Mouse (Mus musculus) lung, embryonic 16.5 days (tissue): ENCODE results near the gene Kpna4. TPM values are rescaled to one million over a fixed set of nuclear protein-coding genes. Genes with fewer than 3 reads are reported as not detected.
A peak's percentile ranks its signal among the peaks of the same experiment; 100 is the strongest.

Experiments used
- ATAC-seq: fragments of 200-750 bp; cut with Nextera tagmentation; 2 replicates; pipeline ENCODE4 v1.8.0; 2017; ENCODE audit warnings: low read depth, mild to moderate bottlenecking, moderate library complexity
- H3K27ac ChIP-seq: fragments of 300-500 bp; sonication (generic); 2 replicates; pipeline ENCODE4 v1.5.1; 2014; ENCODE audit warnings: mild to moderate bottlenecking, control low read depth, low read length
- H3K27me3 ChIP-seq: fragments of 300-500 bp; sonication (generic); 2 replicates; pipeline ENCODE4 v1.6.1; 2014; ENCODE audit warnings: low read depth, low read length, mixed read lengths; ENCODE audit not compliant: control insufficient read depth, insufficient read depth
- H3K36me3 ChIP-seq: fragments of 300-500 bp; sonication (generic); 2 replicates; pipeline ENCODE4 v1.6.1; 2014; ENCODE audit warnings: low read length; ENCODE audit not compliant: control insufficient read depth, insufficient read depth
- H3K4me1 ChIP-seq: fragments of 300-500 bp; sonication (generic); replicated peaks from 2 replicates; pipeline ENCODE4 v1.6.1; 2014; ENCODE audit warnings: low read length, mixed read lengths; ENCODE audit not compliant: control insufficient read depth, insufficient read depth
- H3K4me2 ChIP-seq: fragments of 300-500 bp; sonication (generic); 2 replicates; pipeline ENCODE4 v1.6.1; 2014; ENCODE audit warnings: low read depth, low read length, control low read depth
- H3K4me3 ChIP-seq: fragments of 300-500 bp; sonication (generic); 2 replicates; pipeline ENCODE4 v1.5.1; 2014; ENCODE audit warnings: mild to moderate bottlenecking, low read length, control low read depth
- H3K9ac ChIP-seq: fragments of 300-500 bp; sonication (generic); 2 replicates; pipeline ENCODE4 v1.6.1; 2014; ENCODE audit warnings: low read length, control low read depth
- H3K9me3 ChIP-seq: fragments of 300-500 bp; sonication (generic); 2 replicates; pipeline ENCODE4 v1.6.1; 2016; ENCODE audit warnings: low read length; ENCODE audit not compliant: control insufficient read depth
- WGBS: fragments of 180-500 bp; shearing (Covaris S2); extraction: QIAGEN DNeasy Blood & Tissue Kit; methylation state at CpG from one replicate; pipeline ENCODE4 v1.1.7; 2014; 5-methylcytosine and 5-hydroxymethylcytosine counted together
- polyA plus RNA-seq: library from polyadenylated mRNA; unstranded; fragments of >200 nt; fragmentation: Nextera tagmentation; extraction: Ambion mirVana; gene quantifications from 2 replicates; pipeline ENCODE4 v1.2.1, GENCODE M21; 2015

The Kpna4 gene
- polyA plus RNA-seq, 1 experiment from 2014 or later: 26.1 TPM

DNA sequence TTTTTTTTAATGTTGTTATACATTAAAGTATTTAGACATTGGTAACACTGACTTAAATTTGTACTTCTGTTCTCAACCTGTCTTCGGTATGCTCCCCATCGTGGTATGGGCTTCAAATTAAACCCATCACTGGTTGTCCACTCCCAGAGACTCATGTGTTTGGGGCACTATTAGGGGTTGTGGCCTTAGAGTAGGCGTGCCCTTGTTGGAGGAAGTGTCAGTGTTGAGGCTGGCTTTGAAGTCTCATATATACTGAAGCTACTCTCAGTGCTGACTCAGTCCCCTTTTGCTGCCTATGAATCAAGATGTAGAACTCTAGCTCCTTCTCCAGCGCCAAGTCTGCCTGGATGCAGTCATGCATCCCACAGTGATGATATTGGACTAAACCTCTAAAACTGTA is 66.2 kb downstream of the Kpna4 start:
- no peak overlapping the region for H3K4me3 ChIP-seq
- H3K4me1 ChIP-seq: no peaks in the 10 kb centered on the region
- no peaks in the 10 kb centered on the region for H3K27me3 ChIP-seq
- WGBS: 87% methylated on average over 4 of the region's 4 CpGs
- no peak overlapping the region for H3K9ac ChIP-seq
- H3K4me2 ChIP-seq: no peak overlapping the region
- ATAC-seq: no peak
- H3K36me3 ChIP-seq: no peaks in the 10 kb centered on the region
- H3K9me3 ChIP-seq: no peaks in the 10 kb centered on the region
- H3K27ac ChIP-seq: no peak overlapping the region

DNA sequence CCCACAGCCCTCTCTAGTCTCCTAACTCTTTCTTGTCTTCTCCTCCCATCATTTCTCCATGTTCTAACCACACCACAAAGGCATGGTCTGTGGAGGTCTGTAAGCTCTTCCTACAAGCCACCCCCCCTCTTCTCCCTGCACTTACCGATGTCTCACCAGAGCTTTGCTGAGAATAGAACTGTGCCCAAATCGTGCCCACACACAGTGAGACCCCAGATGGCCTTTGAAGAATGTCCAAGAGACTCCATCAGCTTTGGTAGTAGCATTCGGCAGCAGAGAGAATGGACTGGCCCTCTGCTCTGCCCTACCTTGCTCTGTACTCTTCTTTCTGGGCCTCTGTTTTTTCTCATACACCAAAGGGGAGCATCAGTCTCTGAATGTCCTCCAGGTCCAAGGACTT is 71.0 kb downstream of the Kpna4 start:
- H3K36me3 ChIP-seq: no peaks in the 10 kb centered on the region
- 86% methylated on average over 3 of the region's 3 CpGs for WGBS
- no peak overlapping the region for H3K9ac ChIP-seq
- no peaks in the 10 kb centered on the region for H3K4me1 ChIP-seq
- H3K4me3 ChIP-seq: no peak overlapping the region
- no peak overlapping the region for H3K27ac ChIP-seq
- H3K4me2 ChIP-seq: no peak overlapping the region
- no peaks in the 10 kb centered on the region for H3K9me3 ChIP-seq
- H3K27me3 ChIP-seq: no peaks in the 10 kb centered on the region
- ATAC-seq: no peak

DNA sequence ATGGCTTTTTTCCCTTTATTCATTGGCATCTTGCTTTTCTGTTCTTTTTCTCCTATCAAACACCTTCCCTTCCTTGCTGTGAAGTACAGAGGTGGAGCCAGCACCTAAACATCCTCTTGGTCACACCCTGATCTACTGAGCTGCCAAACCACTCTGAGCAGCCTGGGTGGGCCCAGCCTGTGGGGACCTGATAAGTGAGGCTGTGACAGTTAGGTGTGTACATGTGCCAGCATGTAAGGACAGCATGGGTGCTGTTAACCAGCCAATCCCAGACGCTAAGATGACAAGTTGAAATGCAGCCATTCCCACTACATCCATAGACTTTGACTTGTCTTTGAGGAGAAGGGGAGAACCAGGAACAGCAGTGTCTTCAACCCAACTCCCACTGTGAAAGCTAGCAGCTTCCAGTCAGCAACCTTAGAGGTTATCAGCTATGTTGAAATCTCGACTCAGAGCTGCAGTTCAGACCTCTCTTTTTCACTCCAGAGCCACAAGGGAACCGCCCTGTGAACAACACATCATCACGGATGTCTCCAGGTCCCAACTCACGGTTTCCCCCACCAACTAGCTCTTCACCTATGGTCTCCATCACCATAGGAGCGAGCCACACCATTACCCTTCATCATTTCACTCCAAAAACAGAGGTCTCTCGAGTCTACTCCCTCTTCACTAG is 72.0 kb downstream of the Kpna4 start:
- Histone ChIP-seq H3K4me3 (no peak overlapping the region), H3K9me3 (no peaks in the 10 kb centered on the region), H3K27ac (no peak overlapping the region), H3K4me2 (no peak overlapping the region), H3K36me3 (no peaks in the 10 kb centered on the region), H3K4me1 (no peaks in the 10 kb centered on the region), H3K9ac (no peak overlapping the region), H3K27me3 (no peaks in the 10 kb centered on the region)
- 70% methylated on average over 7 of the region's 7 CpGs for WGBS
- peak; percentile 54; the same call in 1 of the 2 replicates for ATAC-seq

DNA sequence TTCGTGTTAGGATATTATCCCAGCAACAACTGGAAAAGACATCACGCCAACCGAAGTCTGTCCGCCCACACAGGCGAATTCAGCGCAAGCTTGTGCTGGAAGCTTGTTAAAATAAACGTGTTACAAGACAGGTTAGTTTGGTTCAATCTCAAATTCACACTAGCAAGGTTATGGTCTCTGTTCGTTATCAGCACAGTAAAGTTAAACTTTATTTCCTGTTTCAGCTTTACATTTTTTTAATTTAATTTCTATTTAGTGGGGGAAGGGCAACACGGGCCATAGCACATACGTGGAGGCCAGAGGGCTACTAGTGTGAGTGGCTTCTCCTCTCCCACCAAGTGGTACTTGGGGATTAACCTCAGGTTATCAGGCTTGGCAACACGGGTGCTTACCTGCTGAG is 75.0 kb downstream of the Kpna4 start:
- Histone ChIP-seq H3K4me2 (no peak overlapping the region), H3K4me3 (no peak overlapping the region), H3K27me3 (no peaks in the 10 kb centered on the region), H3K9ac (no peak overlapping the region), H3K9me3 (no peaks in the 10 kb centered on the region), H3K36me3 (no peaks in the 10 kb centered on the region), H3K27ac (no peak overlapping the region), H3K4me1 (no peaks in the 10 kb centered on the region)
- no peak for ATAC-seq
- WGBS: 86% methylated on average over 11 of the region's 11 CpGs

DNA sequence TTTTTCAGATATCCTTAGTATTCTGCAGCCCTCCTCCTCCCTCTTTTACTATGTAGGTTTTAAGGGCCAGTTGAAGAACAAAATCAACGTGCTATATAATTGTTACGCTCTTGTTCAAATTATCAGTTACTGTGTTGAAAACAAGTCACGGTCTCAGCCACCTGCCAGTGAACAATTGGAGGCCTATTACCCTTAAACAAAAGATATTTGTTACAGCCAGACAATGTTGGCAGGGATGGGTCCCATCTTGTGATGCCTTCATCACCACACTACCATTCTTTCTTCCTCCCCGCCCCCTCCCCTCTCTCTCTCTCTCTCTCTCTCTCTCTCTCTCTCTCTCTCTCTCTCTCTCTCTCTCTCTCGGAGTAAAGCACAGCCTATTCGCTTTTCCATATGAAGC is 77.9 kb downstream of the Kpna4 start:
- Histone ChIP-seq H3K36me3 (no peaks in the 10 kb centered on the region), H3K9ac (no peak overlapping the region), H3K4me1 (peaks cover 9% of the 10 kb centered on the region; the same call in 1 of the 2 replicates), H3K4me3 (no peak overlapping the region), H3K27me3 (no peaks in the 10 kb centered on the region), H3K9me3 (no peaks in the 10 kb centered on the region), H3K4me2 (no peak overlapping the region), H3K27ac (no peak overlapping the region)
- WGBS: 81% methylated on average over 6 of the region's 6 CpGs
- no peak for ATAC-seq

DNA sequence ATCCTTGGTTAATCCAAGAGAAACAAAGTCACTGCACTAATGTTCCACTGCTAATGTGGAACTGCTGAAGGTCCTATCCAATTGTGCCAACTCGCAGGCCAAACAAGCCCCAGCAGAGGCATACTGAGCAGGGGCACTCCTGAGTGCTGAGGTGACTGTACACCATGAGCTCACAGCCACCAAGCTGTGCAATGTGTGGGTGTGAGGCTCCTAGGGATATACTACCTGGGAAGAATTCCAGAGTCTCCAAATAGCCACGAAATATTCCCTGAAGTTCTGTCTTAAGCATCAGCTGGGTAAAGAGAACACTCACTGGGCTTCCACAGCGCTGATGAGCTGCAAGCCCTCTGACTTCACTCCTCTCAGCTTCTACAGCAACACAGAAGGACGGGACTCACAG is 79.2 kb downstream of the Kpna4 start:
- Histone ChIP-seq H3K9me3 (no peaks in the 10 kb centered on the region), H3K9ac (no peak overlapping the region), H3K27ac (no peak overlapping the region), H3K27me3 (no peaks in the 10 kb centered on the region), H3K4me2 (no peak overlapping the region), H3K36me3 (no peaks in the 10 kb centered on the region), H3K4me1 (peaks cover 12% of the 10 kb centered on the region), H3K4me3 (no peak overlapping the region)
- WGBS: 74% methylated on average over 4 of the region's 4 CpGs
- ATAC-seq: no peak

DNA sequence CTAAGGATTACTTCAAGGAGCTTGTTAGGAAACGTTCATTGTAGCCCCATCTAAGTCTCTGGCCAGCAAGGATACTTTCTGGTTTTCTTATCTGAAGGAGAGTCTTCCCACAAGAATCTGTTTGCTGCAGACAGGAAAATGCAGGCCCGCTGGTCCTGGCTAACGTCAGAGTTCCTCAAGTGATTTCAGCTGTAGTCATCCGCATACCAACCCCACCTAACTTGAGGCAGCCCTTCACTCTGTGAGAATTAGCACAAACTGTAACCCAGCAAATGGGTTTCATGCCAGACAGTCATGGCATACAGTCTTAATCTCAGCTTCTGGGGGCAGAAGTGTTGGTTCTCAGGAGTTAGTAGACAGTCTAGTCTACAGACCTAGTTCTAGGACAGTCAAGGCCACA is 80.4 kb downstream of the Kpna4 start:
- Histone ChIP-seq H3K27me3 (no peaks in the 10 kb centered on the region), H3K36me3 (no peaks in the 10 kb centered on the region), H3K4me2 (no peak overlapping the region), H3K9ac (no peak overlapping the region), H3K4me1 (peaks cover 12% of the 10 kb centered on the region), H3K27ac (no peak overlapping the region), H3K4me3 (no peak overlapping the region), H3K9me3 (no peaks in the 10 kb centered on the region)
- ATAC-seq: no peak
- WGBS: 39% methylated on average over 4 of the region's 4 CpGs

DNA sequence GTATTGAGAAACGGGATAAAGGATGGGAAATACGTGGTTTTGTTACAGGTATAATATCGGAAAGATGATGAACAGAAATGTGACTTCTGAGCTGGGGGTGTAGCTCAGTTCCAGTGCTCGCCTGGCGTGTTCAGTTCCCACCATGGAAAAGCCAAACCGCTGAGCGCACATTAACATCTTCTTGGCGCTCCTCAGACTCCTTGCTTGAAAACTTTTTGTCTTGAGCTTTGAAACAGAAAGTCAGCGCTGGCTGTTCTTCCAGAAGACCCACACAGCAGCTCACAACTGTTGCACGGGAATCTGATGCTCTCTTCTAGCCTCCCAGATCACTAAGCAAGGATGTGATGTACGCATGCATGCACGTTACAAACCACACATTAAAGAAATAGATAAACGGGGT is 81.2 kb downstream of the Kpna4 start:
- Histone ChIP-seq H3K27me3 (no peaks in the 10 kb centered on the region), H3K9me3 (no peaks in the 10 kb centered on the region), H3K27ac (no peak overlapping the region), H3K4me2 (peak overlapping the region; percentile 62), H3K36me3 (0 out of 2 replicates have a peak, but pooled peaks cover 2% of the 10 kb centered on the region), H3K9ac (peak overlapping the region; percentile 93), H3K4me3 (peak overlapping the region; percentile 93), H3K4me1 (peaks cover 16% of the 10 kb centered on the region)
- 21% methylated on average over 13 of the region's 13 CpGs for WGBS
- no peak for ATAC-seq

DNA sequence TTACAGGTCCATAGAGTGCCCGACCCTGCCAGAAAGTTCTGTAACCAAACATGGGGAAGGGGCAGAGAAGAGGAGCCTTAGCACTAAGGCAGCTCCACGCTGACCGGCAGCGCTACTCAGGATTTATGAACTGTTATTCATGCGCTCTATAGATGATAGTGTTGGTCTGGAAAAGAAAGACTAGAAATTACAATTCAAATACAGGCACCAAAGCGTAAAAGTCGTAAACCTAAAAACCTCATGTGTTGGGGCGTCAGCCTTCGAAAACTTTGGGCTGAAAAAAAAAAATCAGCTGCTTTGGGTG is 81.6 kb downstream of the Kpna4 start:
- ATAC-seq: peak; percentile 21
- Histone ChIP-seq H3K9ac (peak overlapping the region; percentile 93), H3K9me3 (no peaks in the 10 kb centered on the region), H3K27me3 (no peaks in the 10 kb centered on the region), H3K4me1 (peaks cover 19% of the 10 kb centered on the region), H3K36me3 (peaks cover 2% of the 10 kb centered on the region; the same call in 1 of the 2 replicates), H3K4me3 (peak overlapping the region; percentile 93), H3K4me2 (peak overlapping the region; percentile 62), H3K27ac (peak overlapping the region; percentile 88)
- 3% methylated on average over 9 of the region's 9 CpGs for WGBS
